Mouse (Mus musculus) bone marrow, adult 2 months (tissue): ENCODE results near the gene Olfr1509.

Experiments
- CTCF ChIP-seq: fragments of 200-500 bp; IDR thresholded peaks from 2 replicates; pipeline ENCODE4 v1.5.1; 2011; ENCODE audit warnings: low read length, control low read depth; ENCODE audit not compliant: control insufficient read depth, insufficient read depth
- POLR2A ChIP-seq: fragments of 200-500 bp; IDR thresholded peaks from 2 replicates; pipeline ENCODE4 v1.6.1; 2011; ENCODE audit warnings: low read depth, mild to moderate bottlenecking, control low read depth, low read length, borderline replicate concordance; ENCODE audit not compliant: control insufficient read depth

GRCm38 (mm10) chr14:52397279-52397678 is 45.5 kb upstream of the Olfr1509 start, which contains the start of gene Olfr1511:
- TF ChIP-seq CTCF (no peak), POLR2A (no peak)
